Mouse (Mus musculus) brown adipose tissue, adult 24 weeks (tissue): ENCODE measurements at regions not wholly inside any gene's neighbourhood (a gene's known extent, or its start where the extent isn't known, plus 50 kb on each side); places are given as distances from the start of the nearest gene placed in this dataset.

Experiments used
- H3K27ac ChIP-seq: fragments of 200-500 bp; replicated peaks from 2 replicates; pipeline ENCODE4 v1.5.1; 2012; ENCODE audit warnings: low read depth, mild to moderate bottlenecking, low read length
- H3K4me1 ChIP-seq: fragments of 200-500 bp; 2 replicates; pipeline ENCODE4 v1.6.1; 2012; ENCODE audit warnings: low read length, mixed read lengths; ENCODE audit not compliant: control insufficient read depth, insufficient read depth, insufficient read length
- H3K4me3 ChIP-seq: fragments of 200-500 bp; 2 replicates; pipeline ENCODE4 v1.5.1; 2012; ENCODE audit warnings: low read depth, mild to moderate bottlenecking, low read length, moderate library complexity; ENCODE audit not compliant: insufficient read depth

- no peak overlapping the region for H3K4me3 ChIP-seq
- no peaks in the 10 kb centered on the region for H3K4me1 ChIP-seq
- no peak overlapping the region for H3K27ac ChIP-seq
Observed at GRCm38 (mm10) chr2:137564064-137564624, 447.7 kb upstream of the Jag1 start.

- Histone ChIP-seq H3K4me3 (no peak overlapping the region), H3K27ac (no peak overlapping the region), H3K4me1 (no peaks in the 10 kb centered on the region)
Observed at GRCm38 (mm10) chr2:137560366-137560765, 443.9 kb upstream of the Jag1 start.

GRCm38 (mm10) chr2:137553871-137554270, 437.4 kb upstream of the Jag1 start:
- no peaks in the 10 kb centered on the region for H3K4me1 ChIP-seq
- H3K27ac ChIP-seq: no peak overlapping the region

GRCm38 (mm10) chr2:137536581-137536980, 420.1 kb upstream of the Jag1 start:
- H3K4me1 ChIP-seq: no peaks in the 10 kb centered on the region
- H3K27ac ChIP-seq: no peak overlapping the region
- no peak overlapping the region for H3K4me3 ChIP-seq

More at GRCm38 (mm10) chr2:137553871-137554270, 437.4 kb upstream of the Jag1 start:
- H3K4me3 ChIP-seq: no peak overlapping the region

GRCm38 (mm10) chr2:137516271-137516670, 399.8 kb upstream of the Jag1 start:
- Histone ChIP-seq H3K4me1 (no peaks in the 10 kb centered on the region; the same call in 1 of the 2 replicates), H3K27ac (no peak overlapping the region), H3K4me3 (no peak overlapping the region)

GRCm38 (mm10) chr2:137515043-137515442, 398.6 kb upstream of the Jag1 start:
- no peak overlapping the region for H3K4me3 ChIP-seq
- H3K27ac ChIP-seq: no peak overlapping the region
- no peaks in the 10 kb centered on the region for H3K4me1 ChIP-seq

GRCm38 (mm10) chr2:137513895-137514506, 397.6 kb upstream of the Jag1 start:
- Histone ChIP-seq H3K27ac (no peak overlapping the region), H3K4me1 (no peaks in the 10 kb centered on the region), H3K4me3 (no peak overlapping the region)

GRCm38 (mm10) chr2:137510671-137511235, 394.3 kb upstream of the Jag1 start:
- H3K4me3 ChIP-seq: no peak overlapping the region
- no peak overlapping the region for H3K27ac ChIP-seq
- H3K4me1 ChIP-seq: no peaks in the 10 kb centered on the region

GRCm38 (mm10) chr2:137501236-137501635, 384.8 kb upstream of the Jag1 start:
- Histone ChIP-seq H3K27ac (no peak overlapping the region), H3K4me3 (no peak overlapping the region)

GRCm38 (mm10) chr2:137497616-137498015, 381.2 kb upstream of the Jag1 start:
- H3K4me3 ChIP-seq: no peak overlapping the region

More at GRCm38 (mm10) chr2:137501236-137501635, 384.8 kb upstream of the Jag1 start:
- no peaks in the 10 kb centered on the region for H3K4me1 ChIP-seq

GRCm38 (mm10) chr2:137493600-137493999, 377.2 kb upstream of the Jag1 start:
- no peaks in the 10 kb centered on the region for H3K4me1 ChIP-seq
- H3K27ac ChIP-seq: no peak overlapping the region
- H3K4me3 ChIP-seq: no peak overlapping the region

More at GRCm38 (mm10) chr2:137497616-137498015, 381.2 kb upstream of the Jag1 start:
- Histone ChIP-seq H3K27ac (no peak overlapping the region), H3K4me1 (no peaks in the 10 kb centered on the region)

GRCm38 (mm10) chr2:137489181-137489682, 372.8 kb upstream of the Jag1 start:
- Histone ChIP-seq H3K4me1 (no peaks in the 10 kb centered on the region), H3K4me3 (no peak overlapping the region), H3K27ac (no peak overlapping the region)

GRCm38 (mm10) chr2:137468769-137469168, 352.3 kb upstream of the Jag1 start:
- Histone ChIP-seq H3K4me3 (no peak overlapping the region), H3K4me1 (no peaks in the 10 kb centered on the region), H3K27ac (no peak overlapping the region)

- no peak overlapping the region for H3K4me3 ChIP-seq
Observed at GRCm38 (mm10) chr2:137457061-137457753, 340.8 kb upstream of the Jag1 start.

GRCm38 (mm10) chr2:137456436-137456835, 340.0 kb upstream of the Jag1 start:
- H3K4me1 ChIP-seq: no peaks in the 10 kb centered on the region
- no peak overlapping the region for H3K27ac ChIP-seq
- H3K4me3 ChIP-seq: no peak overlapping the region

More at GRCm38 (mm10) chr2:137457061-137457753, 340.8 kb upstream of the Jag1 start:
- H3K27ac ChIP-seq: no peak overlapping the region
- no peaks in the 10 kb centered on the region for H3K4me1 ChIP-seq
